Mouse (Mus musculus): ENCODE data around the gene Rnf166. TPM values are rescaled to one million over a fixed set of nuclear protein-coding genes. Genes with fewer than 3 reads are reported as not detected.

Gene Rnf166
- total RNA-seq, 2 experiments from 2014 or later, result 28.7 to 28.9 TPM

DNA sequence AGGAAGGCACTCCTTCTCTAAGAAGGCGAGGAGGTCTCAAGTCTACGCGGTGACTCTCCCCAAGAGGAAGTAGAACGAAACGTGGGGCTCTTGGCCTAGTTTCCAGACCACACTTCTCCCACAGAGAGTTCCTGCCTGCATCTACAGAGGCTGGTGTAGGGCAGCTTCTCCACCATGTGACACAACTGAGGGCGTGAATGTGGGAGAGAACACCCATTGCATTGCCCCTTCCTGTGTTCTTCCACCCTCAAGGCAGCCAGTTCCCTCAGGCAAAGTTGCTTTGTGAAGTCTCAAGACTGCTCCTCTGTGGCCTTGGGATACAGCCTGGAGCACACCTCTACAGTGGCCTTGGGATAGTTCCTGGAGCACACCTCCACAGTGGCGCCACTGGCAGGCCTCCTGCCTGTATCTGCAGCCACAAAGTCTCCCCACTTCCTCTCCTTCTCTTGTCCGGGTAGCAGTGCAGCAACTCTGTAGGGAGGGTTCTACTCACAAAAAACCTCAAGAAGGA lies 1.9 kb downstream of the Rnf166 start:
- intact Hi-C loops (cut with DNase I), result loop anchor here (5.0 kb wide), 1 partner anchor 42 kb away; the partner anchor contains the start of gene Cyba
- no peak for DNase-seq

DNA sequence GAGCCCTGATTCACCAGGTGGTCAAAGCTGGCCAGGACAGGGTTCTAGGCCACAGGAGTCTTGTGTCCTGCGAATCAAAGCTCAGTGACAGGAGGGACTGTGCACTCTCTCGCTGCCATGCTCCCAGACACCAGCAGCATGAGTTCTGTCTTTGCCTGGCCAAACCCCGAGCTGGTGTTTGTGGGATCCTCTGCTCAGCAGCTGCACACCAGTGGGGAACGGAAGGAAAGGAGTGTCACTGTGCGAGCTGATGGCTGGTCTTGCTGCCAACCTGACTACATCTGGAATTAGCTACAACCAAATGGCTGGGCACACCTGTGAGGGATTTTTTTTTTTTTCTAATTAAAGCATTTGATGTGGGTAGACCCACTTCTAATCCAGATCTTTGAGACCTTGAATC lies 5.2 kb downstream of the Rnf166 start:
- intact Hi-C loops (cut with DNase I), result loop anchor here (5.0 kb wide), 1 partner anchor 38 kb away; the partner anchor contains the start of gene Cyba
- DNase-seq, result no peak

DNA sequence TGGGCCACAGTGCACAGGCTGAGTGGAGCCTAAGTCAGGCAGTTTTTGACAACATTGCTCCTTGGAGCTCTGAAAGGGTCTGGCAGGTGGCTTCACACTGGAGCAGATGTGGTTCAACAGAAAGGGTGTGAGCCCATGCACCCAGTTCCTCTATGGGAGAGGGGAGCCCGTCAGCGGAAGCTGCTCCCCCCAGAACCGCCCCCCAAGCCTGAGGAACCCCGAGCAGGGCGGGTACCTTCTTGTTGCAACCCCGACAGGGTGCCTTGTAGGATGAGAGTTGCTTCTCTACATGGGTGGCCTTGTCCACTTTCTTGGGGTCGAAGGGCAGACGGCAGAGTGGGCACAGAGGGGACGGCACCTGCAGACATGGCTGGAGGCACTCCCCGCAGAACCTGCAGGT lies 5.9 kb downstream of the Rnf166 start:
- intact Hi-C loops (cut with DNase I), result loop anchor here (5.0 kb wide), 1 partner anchor 38 kb away; the partner anchor contains the start of gene Cyba

DNA sequence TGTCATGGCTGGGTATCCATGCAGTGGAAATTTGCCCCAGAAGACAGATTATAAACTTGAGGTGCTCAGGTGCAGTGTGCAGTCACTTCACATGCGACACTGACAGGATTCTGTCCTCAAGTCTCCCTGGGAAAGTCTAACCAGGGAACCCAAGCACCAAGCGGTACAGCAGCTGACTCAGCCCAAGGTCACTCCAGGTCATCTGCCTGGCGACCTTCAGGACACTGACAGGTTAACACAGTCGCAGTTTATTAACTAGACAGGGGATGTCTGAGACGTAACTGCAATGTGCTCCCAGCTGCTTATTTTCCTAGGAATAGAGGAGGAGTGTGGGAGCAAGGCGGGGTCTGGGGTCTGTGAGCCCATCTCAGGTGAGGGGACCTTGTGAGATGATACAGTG lies 6.5 kb downstream of the Rnf166 start:
- intact Hi-C loops (cut with DNase I), result no loop called here
- DNase-seq, result no peak

More for the DNA sequence above, 5.9 kb downstream of the Rnf166 start:
- DNase-seq, result no peak

DNA sequence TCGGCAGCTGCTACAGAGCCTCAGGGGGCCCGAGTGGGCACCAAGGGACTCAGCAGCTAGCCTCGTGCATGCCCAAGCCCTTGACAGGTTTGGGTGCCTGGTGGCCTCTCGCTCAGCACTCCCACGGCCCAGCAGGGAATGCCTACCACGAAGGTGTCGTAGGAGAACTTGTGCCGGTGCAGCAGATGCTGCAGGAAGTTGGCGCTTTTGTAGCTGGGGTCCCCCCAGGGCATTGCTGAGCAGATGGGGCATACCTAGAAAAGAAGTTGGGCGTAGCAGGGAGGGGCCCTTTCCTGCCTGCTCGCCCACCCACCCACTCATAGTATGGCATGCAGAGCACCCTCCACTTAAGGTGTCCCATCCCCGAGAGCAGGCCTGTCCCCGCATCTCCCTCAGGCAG lies 8.0 kb downstream of the Rnf166 start:
- no peak for DNase-seq
- intact Hi-C loops (cut with DNase I), result no loop called here

DNA sequence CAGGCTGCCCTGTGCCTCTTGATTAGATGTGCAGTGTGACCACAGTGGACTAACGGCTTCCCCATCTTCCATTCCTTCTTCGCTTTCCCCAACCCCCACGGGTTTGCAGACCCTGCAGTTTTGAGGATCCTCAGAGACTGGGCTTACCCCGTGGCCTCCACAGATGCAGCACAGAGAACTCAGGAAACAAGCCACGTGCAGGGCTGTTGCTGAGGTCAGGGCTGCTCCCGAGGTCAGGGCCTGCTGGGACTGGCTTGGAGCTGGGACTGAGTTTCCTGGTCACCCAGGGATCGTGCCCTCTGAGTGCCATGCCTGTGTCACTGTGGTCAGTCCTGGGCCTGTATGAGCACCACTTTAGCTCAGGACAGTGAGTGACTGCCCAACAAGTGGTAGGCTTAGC lies 10.9 kb downstream of the Rnf166 start:
- intact Hi-C loops (cut with DNase I), result no loop called here
- DNase-seq, result no peak

DNA sequence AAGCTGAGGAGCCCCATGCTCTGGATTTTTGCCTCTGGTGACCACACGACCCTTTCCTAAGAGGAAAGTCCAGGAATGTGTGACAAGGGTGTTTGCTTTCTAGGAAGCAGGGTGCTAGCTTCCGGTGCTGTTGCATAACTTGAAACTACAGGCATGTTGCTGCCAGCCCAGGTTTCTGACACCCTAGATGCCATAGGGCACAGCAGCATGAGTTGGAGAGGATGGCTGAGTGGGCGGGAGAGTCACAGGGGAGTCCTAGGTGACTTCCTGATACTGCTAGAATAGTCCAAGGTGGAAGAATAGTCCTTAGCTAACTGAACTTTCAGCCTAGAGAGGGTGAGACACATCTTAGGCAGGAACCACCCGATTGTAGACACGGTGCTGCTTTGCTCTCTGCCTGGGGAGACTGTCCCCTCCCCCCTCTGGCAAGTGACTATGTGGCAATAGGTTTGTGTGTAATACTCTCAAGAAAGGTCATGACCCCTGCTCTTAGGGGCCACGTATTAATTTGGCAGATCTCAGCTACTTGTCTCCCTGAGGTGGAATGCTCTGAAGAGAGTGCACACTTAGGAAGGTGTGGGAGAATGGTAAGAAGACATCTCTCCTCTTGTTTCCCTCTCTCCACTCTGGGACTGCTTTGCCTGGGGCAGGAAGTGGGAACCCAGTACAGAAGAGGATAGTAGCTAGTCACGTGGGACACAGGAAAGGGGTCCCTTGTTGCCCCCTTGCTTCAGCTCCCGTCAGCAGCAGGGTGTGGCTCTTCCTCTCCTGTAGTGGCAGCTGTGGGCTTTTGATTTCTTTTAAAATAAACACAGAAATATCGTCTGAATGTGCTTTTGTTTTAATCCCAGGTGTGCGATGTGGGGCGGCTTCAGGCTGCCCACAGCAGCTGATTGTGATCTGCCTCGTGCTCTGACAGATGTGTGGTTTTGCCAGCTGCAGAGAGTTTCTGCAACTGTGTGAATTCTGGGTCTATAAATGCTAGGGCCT lies 11.9 kb downstream of the Rnf166 start:
- intact Hi-C loops (cut with DNase I), result no loop called here
- no peak for DNase-seq

DNA sequence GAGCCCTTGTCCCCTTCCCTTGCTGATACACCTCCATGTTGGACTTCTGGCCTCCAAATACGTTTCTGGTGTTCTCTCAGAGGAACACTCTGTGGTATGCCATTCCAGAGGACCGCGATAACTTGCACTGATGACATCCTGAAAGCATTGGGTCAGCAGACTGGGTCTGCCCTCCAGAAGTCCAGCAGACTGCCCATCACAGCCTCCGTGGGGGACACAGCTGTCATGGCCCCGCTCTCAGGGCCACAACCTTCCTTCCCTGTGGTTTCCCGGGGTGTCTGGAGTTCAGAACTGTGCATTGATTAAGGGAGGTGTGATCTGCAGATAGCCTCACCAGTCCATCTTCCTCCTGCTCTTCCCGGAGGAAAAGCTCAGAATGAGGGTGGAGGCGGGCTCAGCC lies 13.4 kb downstream of the Rnf166 start:
- DNase-seq, result no peak
- intact Hi-C loops (cut with DNase I), result no loop called here

DNA sequence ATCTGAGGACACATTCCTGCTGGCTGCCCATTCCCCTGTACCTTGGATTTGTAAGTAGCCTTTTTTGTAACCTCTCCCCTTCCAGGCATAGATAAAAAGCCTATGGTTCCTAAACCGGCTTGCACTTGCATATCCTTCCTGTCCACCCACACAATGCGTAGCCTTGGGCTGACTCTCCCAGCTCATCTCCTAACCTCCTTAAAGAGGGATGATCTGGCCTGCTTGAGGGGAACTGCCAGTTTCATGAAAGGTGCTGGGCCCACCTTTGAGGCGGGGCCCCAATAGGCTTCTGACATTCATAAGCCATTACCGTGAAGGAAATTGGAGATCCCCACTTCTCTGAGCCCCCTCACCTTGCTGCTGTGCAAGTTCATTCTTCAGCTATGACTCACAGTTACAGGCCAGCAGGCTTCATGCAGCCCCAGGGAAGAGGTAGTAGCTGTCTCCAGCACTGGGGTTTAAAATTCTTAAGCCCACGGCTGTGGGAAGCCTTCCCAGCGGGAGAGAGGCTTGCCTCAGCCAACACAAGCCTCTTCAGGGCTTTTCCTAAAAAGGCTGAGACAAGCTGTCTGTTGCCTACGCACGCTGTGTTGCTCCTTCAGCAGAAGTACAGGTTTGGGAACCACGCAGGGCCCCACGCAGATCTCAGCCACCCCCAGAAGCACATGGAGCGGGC lies 14.3 kb downstream of the Rnf166 start:
- DNase-seq, result no peak
- intact Hi-C loops (cut with DNase I), result no loop called here

DNA sequence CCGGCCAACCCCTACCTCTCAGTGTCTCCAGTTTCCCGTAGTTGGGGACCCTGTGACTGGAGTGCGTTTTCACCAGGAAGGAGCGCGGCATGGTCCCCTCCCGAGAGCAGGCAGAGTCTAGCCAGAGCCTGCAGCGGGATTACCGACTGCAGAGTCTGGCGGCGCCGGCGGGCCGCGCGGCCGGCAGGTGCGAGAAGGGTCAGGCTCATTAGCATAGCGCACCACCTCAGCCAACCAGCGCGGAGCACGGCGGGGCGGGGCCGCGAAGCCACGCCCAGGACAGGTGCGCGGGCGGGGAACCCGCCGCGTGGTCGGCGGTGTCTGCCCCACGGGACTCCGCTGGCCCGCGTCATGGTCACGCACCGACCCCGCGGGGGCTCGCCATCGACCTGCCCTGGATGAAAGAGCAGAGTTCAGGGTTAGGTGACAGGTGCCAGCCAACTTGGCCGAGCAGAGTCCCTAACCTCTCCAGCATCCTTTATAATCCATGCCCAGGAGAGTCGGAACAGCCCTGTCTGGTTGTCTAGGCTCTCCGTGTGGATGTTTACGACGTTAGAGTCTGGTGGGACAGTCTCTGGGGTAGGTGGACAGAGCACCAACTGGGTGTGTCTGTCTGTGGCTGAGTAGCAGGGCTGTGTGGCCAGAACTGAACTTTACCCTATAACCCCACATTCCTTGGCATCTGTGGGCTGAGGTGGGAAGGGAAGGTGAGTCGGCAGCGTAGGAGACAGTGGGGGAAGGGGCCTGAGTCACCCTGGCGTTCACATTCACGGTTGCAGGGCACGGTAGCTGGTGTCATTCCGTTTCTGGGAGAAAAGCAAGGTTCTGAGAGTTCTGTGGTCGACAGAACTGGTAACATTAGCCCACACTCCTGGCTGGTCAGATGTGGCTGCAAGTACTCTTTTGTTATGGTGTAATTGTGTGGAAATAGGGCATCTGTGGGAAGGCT lies 15.1 kb downstream of the Rnf166 start, which contains the start of gene Snai3:
Gene Snai3, minus strand, starts transcription at position 210 of the 949 bp plus-strand sequence.
- peak; percentile 48 to 49 for DNase-seq
- intact Hi-C loops (cut with DNase I), result no loop called here

DNA sequence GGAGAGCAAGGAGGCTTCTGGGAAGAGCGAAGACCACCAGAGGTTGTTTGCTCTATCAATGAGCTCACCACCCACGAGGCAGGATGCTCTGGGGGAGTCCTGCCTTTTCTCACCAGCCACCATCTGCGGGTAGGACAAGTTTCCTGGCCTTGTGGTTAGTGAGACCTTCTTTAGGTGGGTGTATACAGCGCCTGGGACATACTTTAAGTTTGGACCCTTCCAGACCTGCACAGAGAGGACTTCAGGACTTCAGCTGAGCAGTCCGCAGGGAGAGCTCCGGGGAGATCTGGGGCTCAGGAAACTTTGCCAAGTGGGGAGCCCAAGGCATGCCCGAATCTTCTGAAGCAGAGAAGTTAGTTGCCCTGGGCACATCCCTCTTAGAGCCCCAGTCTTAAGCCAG lies 15.9 kb downstream of the Rnf166 start:
- no peak for DNase-seq
- intact Hi-C loops (cut with DNase I), result no loop called here

DNA sequence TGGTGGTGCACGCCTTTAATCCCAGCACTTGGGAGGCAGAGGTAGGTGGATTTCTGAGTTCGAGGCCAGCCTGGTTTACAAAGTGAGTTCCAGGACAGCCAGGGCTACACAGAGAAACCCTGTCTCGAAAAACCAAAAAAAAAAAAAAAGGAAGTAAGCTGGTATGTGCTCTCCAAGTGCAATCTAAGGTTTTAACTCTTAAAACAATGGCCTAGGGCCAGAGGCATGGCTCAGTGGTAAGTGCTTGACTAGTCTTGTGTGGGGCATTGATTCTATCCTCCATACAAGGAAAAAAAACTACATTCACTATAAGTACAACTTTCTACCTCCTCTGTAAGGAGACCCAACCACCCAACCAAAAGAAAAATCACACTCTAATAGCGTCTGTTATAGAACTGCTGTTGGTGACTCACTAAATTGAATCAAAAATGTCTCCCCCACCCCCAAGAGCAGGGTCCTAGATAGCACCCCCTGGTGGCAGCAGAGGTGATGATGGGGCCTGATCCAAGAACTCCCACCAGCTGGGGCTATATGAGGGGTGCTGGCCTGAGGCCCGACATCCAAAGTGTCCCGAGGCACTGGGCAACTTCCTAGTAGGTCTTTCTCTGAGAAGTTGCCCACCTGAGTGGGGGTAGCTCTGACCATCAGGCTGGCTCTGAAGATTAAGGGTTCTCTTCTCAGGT lies 16.5 kb downstream of the Rnf166 start:
- intact Hi-C loops (cut with DNase I), result no loop called here
- DNase-seq, result no peak

DNA sequence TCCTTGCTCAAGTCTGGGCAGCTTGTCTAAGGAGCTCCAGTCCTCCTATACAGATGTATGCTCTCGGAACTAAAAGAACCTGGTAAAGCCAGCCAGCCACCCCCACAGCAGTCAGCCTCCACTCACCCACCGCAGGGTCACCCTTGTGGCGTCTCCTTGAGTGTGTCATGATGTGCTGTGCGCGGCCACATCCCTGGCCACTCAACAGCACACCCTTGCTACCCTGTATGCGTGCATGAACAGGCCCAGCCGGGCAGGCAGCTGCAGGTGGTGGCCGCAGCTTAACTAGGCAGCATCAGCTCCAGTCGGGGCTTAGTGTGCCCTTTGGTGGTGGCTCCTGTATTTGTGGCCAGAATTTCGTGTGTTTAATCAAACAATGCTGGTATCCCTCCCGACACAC lies 18.7 kb downstream of the Rnf166 start:
- DNase-seq, result no peak
- intact Hi-C loops (cut with DNase I), result no loop called here

DNA sequence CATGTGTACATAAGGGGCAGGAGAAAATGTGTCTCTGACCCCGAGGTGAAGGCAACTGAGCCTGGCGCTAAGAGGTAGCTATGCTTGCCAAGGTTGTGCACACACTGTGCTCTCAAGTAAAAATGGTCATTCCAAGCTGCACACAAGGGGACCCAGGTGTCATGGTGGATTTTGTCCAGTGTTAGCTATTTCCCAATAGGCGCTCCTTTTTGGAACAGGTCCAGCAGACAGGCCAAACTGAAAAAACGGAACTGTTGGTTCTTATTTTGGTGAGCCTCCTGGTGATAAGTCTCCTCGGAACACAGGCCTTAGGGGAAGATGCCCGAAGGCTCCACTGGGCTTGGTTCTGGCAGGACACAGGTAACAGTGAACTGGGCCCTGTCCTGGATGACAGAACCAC lies 21.5 kb downstream of the Rnf166 start:
- no peak for DNase-seq
- intact Hi-C loops (cut with DNase I), result no loop called here

DNA sequence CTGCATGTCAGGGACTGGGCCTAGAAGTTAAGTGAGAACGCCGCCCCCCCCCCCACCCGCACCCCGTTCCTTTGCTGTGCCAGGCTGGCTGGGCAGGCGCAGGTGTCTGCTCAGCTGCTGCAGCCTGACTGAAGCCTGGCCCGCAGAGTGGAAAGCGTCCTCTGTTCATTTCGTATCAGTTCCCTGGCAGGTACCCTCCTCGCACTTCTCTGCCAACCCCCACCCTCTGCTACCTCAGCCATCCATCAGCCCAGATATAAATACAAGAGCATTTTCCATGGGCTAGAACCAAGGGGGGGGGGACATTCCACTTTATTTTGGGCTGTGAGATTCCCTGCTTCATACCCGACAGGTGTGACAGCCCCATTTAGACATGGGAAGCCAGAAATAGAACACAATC lies 23.7 kb downstream of the Rnf166 start:
- DNase-seq, result peak; percentile 36 to 47
- intact Hi-C loops (cut with DNase I), result no loop called here

DNA sequence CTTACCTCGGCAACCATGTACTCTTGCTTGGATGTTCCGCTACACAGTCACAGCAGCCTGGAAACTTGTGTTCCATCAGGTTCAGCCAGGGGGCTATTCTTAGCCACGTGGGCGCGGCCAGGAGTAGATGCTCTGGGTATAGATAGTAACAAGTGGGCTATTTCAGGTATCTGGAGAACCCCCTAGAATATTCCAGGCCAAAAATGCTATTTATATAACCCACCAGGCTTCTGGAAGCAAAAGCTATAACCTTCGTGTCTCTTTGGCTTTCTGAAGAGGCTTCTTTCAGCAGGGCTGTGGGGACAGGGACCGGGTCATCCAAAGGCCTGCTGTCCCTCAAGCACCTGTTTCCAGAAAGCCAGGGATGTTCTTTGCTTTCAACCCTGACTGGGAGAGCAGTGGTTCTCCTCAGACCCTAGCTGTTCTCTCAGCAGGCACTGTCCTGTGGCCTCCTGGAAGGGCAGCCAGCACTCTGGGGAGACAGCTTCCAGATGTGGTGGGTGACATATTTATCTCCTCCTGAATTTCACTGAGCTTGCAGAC lies 24.6 kb downstream of the Rnf166 start:
- peak; percentile 46 to 60 for DNase-seq
- intact Hi-C loops (cut with DNase I), result no loop called here

DNA sequence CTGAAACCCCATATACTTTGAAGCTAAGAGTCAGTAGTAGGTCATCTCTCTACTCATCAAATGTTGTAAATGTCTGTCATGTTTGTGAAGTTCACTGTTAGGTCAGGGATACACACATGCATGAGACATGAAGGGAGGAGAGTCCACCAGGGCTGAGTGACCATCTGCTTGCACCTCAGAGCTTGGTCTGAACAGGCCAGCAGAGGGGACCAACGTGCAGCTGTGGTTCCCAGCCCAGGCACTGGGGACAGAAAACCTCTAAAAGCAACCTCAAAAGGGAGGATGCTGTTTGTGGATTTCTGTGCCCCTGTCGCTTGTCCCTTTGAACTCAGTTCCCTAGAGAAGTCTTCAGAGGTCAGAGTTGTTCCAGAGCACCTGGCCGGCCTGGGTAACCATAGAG lies 30.7 kb downstream of the Rnf166 start:
- DNase-seq, result no peak
- intact Hi-C loops (cut with DNase I), result loop anchor here (5.0 kb wide), 1 partner anchor 173 kb away; no protein-coding TSS in a partner anchor

DNA sequence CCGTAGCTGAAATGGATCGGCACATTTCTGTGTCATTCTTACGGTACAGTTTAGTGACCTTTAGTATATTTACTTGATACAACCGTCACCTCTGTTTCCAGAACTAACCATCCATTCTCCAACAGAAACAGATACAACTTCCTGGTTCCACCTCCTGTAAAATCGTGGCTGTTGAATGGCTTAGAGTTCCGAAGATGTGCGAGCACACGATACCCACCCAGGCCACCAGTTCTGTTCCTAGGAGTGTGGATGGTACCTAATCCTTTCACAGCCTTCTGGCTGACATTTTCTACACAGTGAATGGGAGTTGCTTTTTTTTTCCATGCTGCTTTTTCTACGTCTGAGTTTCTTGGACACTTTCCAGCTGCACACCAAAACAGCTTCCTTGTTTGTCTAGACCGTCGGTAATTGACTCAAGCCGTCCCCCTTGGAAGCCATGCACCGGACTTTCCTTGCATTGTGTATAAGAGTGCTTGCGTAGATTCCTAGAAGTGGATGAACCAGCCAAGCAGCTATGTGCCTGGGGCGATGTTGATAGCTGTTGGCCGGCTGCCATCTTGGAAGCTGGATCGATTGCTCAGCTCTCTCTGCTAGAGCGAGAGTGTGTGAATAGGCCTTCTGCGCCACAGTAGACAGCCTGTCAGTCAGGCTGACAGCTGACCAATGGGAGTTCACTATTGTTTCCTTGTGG lies 31.7 kb downstream of the Rnf166 start:
- intact Hi-C loops (cut with DNase I), result no loop called here
- DNase-seq, result peak; percentile 88 to 89
